Mouse (Mus musculus) heart, embryonic 10.5 days (tissue): ENCODE measurements around the gene Csrp2. TPM values are rescaled to one million over a fixed set of nuclear protein-coding genes. Genes with fewer than 3 reads are reported as not detected.

Experiments used
- DNase-seq: peaks from one replicate; pipeline ENCODE4 v3.0.0-alpha.2; 2017; ENCODE audit warnings: low spot score
- H3K27ac ChIP-seq: fragments of 300-500 bp; sonication (generic); 2 replicates; pipeline ENCODE4 v1.5.1; 2016; ENCODE audit warnings: mild to moderate bottlenecking
- H3K27me3 ChIP-seq: fragments of 300-500 bp; sonication (generic); 2 replicates; pipeline ENCODE4 v1.6.1; 2016; ENCODE audit warnings: mild to moderate bottlenecking; ENCODE audit not compliant: poor library complexity, insufficient read depth, severe bottlenecking
- H3K36me3 ChIP-seq: fragments of 300-500 bp; sonication (generic); 2 replicates; pipeline ENCODE4 v1.6.1; 2016; ENCODE audit warnings: mild to moderate bottlenecking, moderate library complexity
- H3K4me1 ChIP-seq: fragments of 300-500 bp; sonication (generic); 2 replicates; pipeline ENCODE4 v1.6.1; 2016; ENCODE audit warnings: mild to moderate bottlenecking
- H3K4me3 ChIP-seq: fragments of 300-500 bp; sonication (generic); 2 replicates; pipeline ENCODE4 v1.5.1; 2016; ENCODE audit warnings: mild to moderate bottlenecking, moderate library complexity
- H3K9me3 ChIP-seq: fragments of 300-500 bp; sonication (generic); 2 replicates; pipeline ENCODE4 v1.6.1; 2016; ENCODE audit warnings: mild to moderate bottlenecking, moderate library complexity
- WGBS: fragments of 180-500 bp; shearing (Covaris S2); methylation state at CpG from one replicate; pipeline ENCODE4 v1.1.7; 2016; 5-methylcytosine and 5-hydroxymethylcytosine counted together
- polyA plus RNA-seq: library from polyadenylated mRNA; unstranded; fragments of >200 nt; fragmentation: Nextera tagmentation; extraction: Ambion mirVana; gene quantifications from 2 replicates; pipeline ENCODE4 v1.2.1, GENCODE M21; 2016

The Csrp2 gene
- polyA plus RNA-seq, 1 experiment from 2014 or later, result 430 TPM

- no peaks in the 10 kb centered on the region for H3K9me3 ChIP-seq
- H3K36me3 ChIP-seq, result peaks cover 70% of the 10 kb centered on the region
- 91% methylated on average over 7 of the region's 7 CpGs for WGBS
- H3K27me3 ChIP-seq, result no peaks in the 10 kb centered on the region
- peak; percentile 48 for DNase-seq
- H3K27ac ChIP-seq, result no peak overlapping the region
- H3K4me1 ChIP-seq, result peaks cover 7% of the 10 kb centered on the region; the same call in 1 of the 2 replicates
- no peak overlapping the region for H3K4me3 ChIP-seq
Measured at GRCm38 (mm10) chr10:110938361-110938760, 18.8 kb downstream of the Csrp2 start.

- H3K4me3 ChIP-seq, result no peak overlapping the region
- peaks cover 75% of the 10 kb centered on the region for H3K36me3 ChIP-seq
- DNase-seq, result peak; percentile 73
- H3K27ac ChIP-seq, result no peak overlapping the region
- 89% methylated on average over 19 of the region's 19 CpGs for WGBS
- peaks cover 7% of the 10 kb centered on the region; the same call in 1 of the 2 replicates for H3K4me1 ChIP-seq
- H3K27me3 ChIP-seq, result no peaks in the 10 kb centered on the region
- no peaks in the 10 kb centered on the region for H3K9me3 ChIP-seq
Measured at GRCm38 (mm10) chr10:110938841-110939549, 19.4 kb downstream of the Csrp2 start.

- Histone ChIP-seq H3K27me3 (no peaks in the 10 kb centered on the region), H3K4me3 (no peak overlapping the region), H3K9me3 (no peaks in the 10 kb centered on the region), H3K27ac (no peak overlapping the region), H3K4me1 (peaks cover 7% of the 10 kb centered on the region; the same call in 1 of the 2 replicates), H3K36me3 (peaks cover 80% of the 10 kb centered on the region)
- WGBS, result 78% methylated on average over 4 of the region's 4 CpGs
- DNase-seq, result no peak
Measured at GRCm38 (mm10) chr10:110939717-110940116, 20.1 kb downstream of the Csrp2 start.

GRCm38 (mm10) chr10:110940740-110941398 is 21.3 kb downstream of the Csrp2 start:
- Histone ChIP-seq H3K27ac (no peak overlapping the region), H3K4me3 (no peak overlapping the region), H3K9me3 (no peaks in the 10 kb centered on the region), H3K4me1 (peaks cover 7% of the 10 kb centered on the region; the same call in 1 of the 2 replicates), H3K27me3 (no peaks in the 10 kb centered on the region), H3K36me3 (peaks cover 80% of the 10 kb centered on the region)
- 83% methylated on average over 13 of the region's 13 CpGs for WGBS
- peak; percentile 69 for DNase-seq

- Histone ChIP-seq H3K9me3 (no peaks in the 10 kb centered on the region), H3K36me3 (peaks cover 76% of the 10 kb centered on the region), H3K4me1 (peaks cover 14% of the 10 kb centered on the region), H3K4me3 (no peak overlapping the region), H3K27me3 (no peaks in the 10 kb centered on the region), H3K27ac (no peak overlapping the region)
- WGBS, result 91% methylated on average over 11 of the region's 11 CpGs
- DNase-seq, result no peak
Measured at GRCm38 (mm10) chr10:110941968-110942367, 22.4 kb downstream of the Csrp2 start.

- Histone ChIP-seq H3K27ac (no peak overlapping the region), H3K9me3 (no peaks in the 10 kb centered on the region), H3K4me3 (no peak overlapping the region), H3K36me3 (peaks cover 74% of the 10 kb centered on the region), H3K27me3 (no peaks in the 10 kb centered on the region), H3K4me1 (peaks cover 7% of the 10 kb centered on the region)
- DNase-seq, result peak; percentile 53
- 82% methylated on average over 9 of the region's 9 CpGs for WGBS
Measured at GRCm38 (mm10) chr10:110942806-110943205, 23.2 kb downstream of the Csrp2 start.

GRCm38 (mm10) chr10:110944175-110944574 is 24.6 kb downstream of the Csrp2 start:
- Histone ChIP-seq H3K36me3 (peaks cover 62% of the 10 kb centered on the region), H3K27ac (no peak overlapping the region), H3K4me1 (peaks cover 7% of the 10 kb centered on the region), H3K4me3 (no peak overlapping the region), H3K9me3 (no peaks in the 10 kb centered on the region), H3K27me3 (no peaks in the 10 kb centered on the region)
- 89% methylated on average over 11 of the region's 11 CpGs for WGBS
- no peak for DNase-seq

- no peak overlapping the region for H3K27ac ChIP-seq
- H3K36me3 ChIP-seq, result peaks cover 64% of the 10 kb centered on the region
- no peak overlapping the region for H3K4me3 ChIP-seq
- WGBS, result 83% methylated on average over 12 of the region's 12 CpGs
- no peaks in the 10 kb centered on the region for H3K27me3 ChIP-seq
- no peak for DNase-seq
- H3K9me3 ChIP-seq, result no peaks in the 10 kb centered on the region
- peaks cover 7% of the 10 kb centered on the region for H3K4me1 ChIP-seq
Measured at GRCm38 (mm10) chr10:110945966-110946365, 26.4 kb downstream of the Csrp2 start.

GRCm38 (mm10) chr10:110947574-110947973 is 28.0 kb downstream of the Csrp2 start:
- 80% methylated on average over 4 of the region's 4 CpGs for WGBS
- Histone ChIP-seq H3K36me3 (peaks cover 58% of the 10 kb centered on the region), H3K4me1 (peaks cover 7% of the 10 kb centered on the region), H3K27me3 (no peaks in the 10 kb centered on the region), H3K27ac (no peak overlapping the region), H3K9me3 (no peaks in the 10 kb centered on the region), H3K4me3 (no peak overlapping the region)
- no peak for DNase-seq

- Histone ChIP-seq H3K4me1 (peaks cover 7% of the 10 kb centered on the region), H3K27ac (no peak overlapping the region), H3K36me3 (peaks cover 52% of the 10 kb centered on the region), H3K4me3 (no peak overlapping the region), H3K9me3 (no peaks in the 10 kb centered on the region), H3K27me3 (no peaks in the 10 kb centered on the region)
- DNase-seq, result no peak
- WGBS, result 76% methylated on average over 1 of the region's 1 CpGs
Measured at GRCm38 (mm10) chr10:110951112-110951511, 31.5 kb downstream of the Csrp2 start.

- Histone ChIP-seq H3K27me3 (no peaks in the 10 kb centered on the region), H3K9me3 (no peaks in the 10 kb centered on the region), H3K4me1 (peaks cover 2% of the 10 kb centered on the region), H3K36me3 (peaks cover 55% of the 10 kb centered on the region), H3K4me3 (no peak overlapping the region), H3K27ac (no peak overlapping the region)
- DNase-seq, result no peak
- WGBS, result 68% methylated on average over 4 of the region's 4 CpGs
Measured at GRCm38 (mm10) chr10:110951748-110952147, 32.2 kb downstream of the Csrp2 start.

- no peak for DNase-seq
- Histone ChIP-seq H3K27me3 (no peaks in the 10 kb centered on the region), H3K36me3 (peaks cover 56% of the 10 kb centered on the region), H3K4me1 (no peaks in the 10 kb centered on the region; the same call in 1 of the 2 replicates), H3K9me3 (no peaks in the 10 kb centered on the region), H3K27ac (no peak overlapping the region), H3K4me3 (no peak overlapping the region)
- WGBS, result 87% methylated on average over 8 of the region's 8 CpGs
Measured at GRCm38 (mm10) chr10:110952271-110952670, 32.7 kb downstream of the Csrp2 start.

GRCm38 (mm10) chr10:110952937-110953451 is 33.4 kb downstream of the Csrp2 start:
- no peaks in the 10 kb centered on the region for H3K9me3 ChIP-seq
- no peaks in the 10 kb centered on the region for H3K27me3 ChIP-seq
- no peak overlapping the region for H3K4me3 ChIP-seq
- H3K36me3 ChIP-seq, result peaks cover 56% of the 10 kb centered on the region
- no peaks in the 10 kb centered on the region for H3K4me1 ChIP-seq
- no peak overlapping the region for H3K27ac ChIP-seq
- 87% methylated on average over 9 of the region's 9 CpGs for WGBS
- no peak for DNase-seq
